Mouse (Mus musculus) midbrain, embryonic 15.5 days (tissue): ENCODE measurements around the gene Sclt1. TPM values are rescaled to one million over a fixed set of nuclear protein-coding genes. Genes with fewer than 3 reads are reported as not detected.

Experiments used
- ATAC-seq: fragments of 200-750 bp; cut with Nextera tagmentation; replicated peaks from 2 replicates; pipeline ENCODE4 v1.8.0; 2017; ENCODE audit warnings: moderate TSS enrichment
- H3K27ac ChIP-seq: fragments of 300-500 bp; sonication (generic); 2 replicates; pipeline ENCODE4 v1.5.1; 2015; ENCODE audit warnings: mild to moderate bottlenecking, inconsistent platforms
- H3K27me3 ChIP-seq: fragments of 300-500 bp; sonication (generic); replicated peaks from 2 replicates; pipeline ENCODE4 v1.6.1; 2015; ENCODE audit warnings: inconsistent platforms
- H3K36me3 ChIP-seq: fragments of 300-500 bp; sonication (generic); replicated peaks from 2 replicates; pipeline ENCODE4 v1.6.1; 2015; ENCODE audit warnings: inconsistent platforms
- H3K4me1 ChIP-seq: fragments of 300-500 bp; sonication (generic); 2 replicates; pipeline ENCODE4 v1.6.1; 2015; ENCODE audit warnings: inconsistent platforms
- H3K4me2 ChIP-seq: fragments of 300-500 bp; sonication (generic); 2 replicates; pipeline ENCODE4 v1.6.1; 2015; ENCODE audit warnings: inconsistent platforms, mild to moderate bottlenecking, moderate library complexity
- H3K4me3 ChIP-seq: fragments of 300-500 bp; sonication (generic); 2 replicates; pipeline ENCODE4 v1.5.1; 2015; ENCODE audit warnings: mild to moderate bottlenecking, inconsistent platforms
- H3K9ac ChIP-seq: fragments of 300-500 bp; sonication (generic); 2 replicates; pipeline ENCODE4 v1.6.1; 2015; ENCODE audit warnings: mild to moderate bottlenecking, inconsistent platforms
- H3K9me3 ChIP-seq: fragments of 300-500 bp; sonication (generic); 2 replicates; pipeline ENCODE4 v1.6.1; 2016; ENCODE audit warnings: inconsistent platforms
- WGBS: fragments of 180-500 bp; shearing (Covaris S2); methylation state at CpG from one replicate; pipeline ENCODE4 v1.1.7; 2015; ENCODE audit warnings: mixed read lengths; 5-methylcytosine and 5-hydroxymethylcytosine counted together
- polyA plus RNA-seq: library from polyadenylated mRNA; unstranded; fragments of >200 nt; fragmentation: Nextera tagmentation; extraction: Ambion mirVana; gene quantifications from 2 replicates; pipeline ENCODE4 v1.2.1, GENCODE M21; 2015

Gene Sclt1
- polyA plus RNA-seq, 1 experiment from 2014 or later: 20.9 TPM

DNA sequence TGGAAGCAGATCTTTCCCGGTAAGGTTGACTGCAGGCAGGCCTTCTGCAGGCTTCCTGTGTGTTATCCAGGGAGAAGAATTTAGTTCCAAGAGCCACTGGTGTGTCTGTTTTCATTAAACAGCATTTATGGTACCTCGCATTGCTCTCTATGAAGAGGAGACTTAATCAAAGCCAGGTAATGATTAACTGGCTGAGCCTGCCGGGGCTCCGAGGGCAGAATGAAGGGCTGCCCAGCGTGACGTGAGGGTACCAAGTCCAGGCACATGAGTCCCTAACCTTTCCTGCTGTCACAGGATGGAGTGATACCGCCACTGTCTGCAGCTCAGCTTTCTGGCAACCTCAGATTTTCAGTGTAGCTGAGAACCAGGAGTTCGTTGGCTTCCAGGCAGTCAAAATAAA is 160.9 kb downstream of the Sclt1 start:
- Histone ChIP-seq H3K36me3 (no peaks in the 10 kb centered on the region), H3K4me1 (peaks cover 22% of the 10 kb centered on the region), H3K27me3 (no peaks in the 10 kb centered on the region), H3K4me2 (no peak overlapping the region; the same call in 1 of the 2 replicates), H3K9me3 (no peaks in the 10 kb centered on the region), H3K9ac (0 out of 2 replicates have a peak overlapping the region, but pooled peaks have one; percentile 3), H3K27ac (peak overlapping the region; percentile 53), H3K4me3 (no peak overlapping the region)
- WGBS: 41% methylated on average over 8 of the region's 8 CpGs
- no peak for ATAC-seq

DNA sequence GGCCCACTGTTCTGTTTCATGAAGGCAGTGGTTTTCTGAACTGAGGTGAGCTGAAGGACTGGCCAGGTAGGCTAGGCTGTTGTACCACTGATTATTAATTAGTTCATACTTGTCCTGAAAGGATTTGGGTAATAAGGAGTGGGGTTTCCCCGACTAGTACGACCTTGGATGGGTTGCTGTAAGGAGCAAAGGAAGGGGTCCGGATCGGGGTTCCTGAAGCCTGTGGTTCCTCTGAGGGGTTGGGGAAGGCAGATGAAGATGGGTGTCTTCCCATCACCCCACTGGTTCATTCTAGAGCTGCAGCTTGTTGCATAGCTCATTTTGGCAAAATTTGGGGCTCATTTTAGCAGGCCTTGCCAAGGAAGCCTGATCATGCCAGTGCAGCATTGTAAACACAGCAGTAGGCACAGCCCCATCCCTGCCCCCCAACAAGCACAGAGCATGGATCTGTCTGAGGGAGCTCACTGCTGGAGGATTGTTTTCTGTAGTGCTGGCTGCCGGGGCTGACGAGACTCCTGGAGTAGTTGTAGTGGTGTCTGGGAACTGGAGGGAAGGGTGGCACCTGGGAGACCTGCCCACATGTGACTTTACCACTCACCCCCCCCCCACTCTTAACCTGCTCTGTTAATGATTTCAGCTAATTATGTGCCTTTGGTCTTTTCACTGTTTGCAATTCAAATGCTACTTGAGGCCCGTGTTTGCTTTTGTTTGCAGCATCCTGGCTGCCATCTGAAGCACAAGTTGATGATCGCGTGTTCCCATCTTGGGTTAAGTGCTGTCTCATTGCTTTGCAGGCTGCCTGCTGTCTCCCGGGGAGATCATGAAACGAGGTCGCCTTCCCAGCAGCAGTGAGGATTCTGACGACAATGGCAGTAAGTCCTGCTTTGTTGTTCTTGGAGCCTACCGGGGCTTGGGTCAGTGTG is 161.7 kb downstream of the Sclt1 start:
- H3K36me3 ChIP-seq: no peaks in the 10 kb centered on the region
- 0 out of 2 replicates have a peak overlapping the region, but pooled peaks have one; percentile 3 for H3K9ac ChIP-seq
- H3K27ac ChIP-seq: peak overlapping the region; percentile 53
- peaks cover 22% of the 10 kb centered on the region for H3K4me1 ChIP-seq
- 32% methylated on average over 14 of the region's 14 CpGs for WGBS
- no peaks in the 10 kb centered on the region for H3K27me3 ChIP-seq
- no peak overlapping the region for H3K4me3 ChIP-seq
- peak overlapping the region; percentile 27; the same call in 1 of the 2 replicates for H3K4me2 ChIP-seq
- no peaks in the 10 kb centered on the region for H3K9me3 ChIP-seq
- peak; percentile 63 for ATAC-seq

DNA sequence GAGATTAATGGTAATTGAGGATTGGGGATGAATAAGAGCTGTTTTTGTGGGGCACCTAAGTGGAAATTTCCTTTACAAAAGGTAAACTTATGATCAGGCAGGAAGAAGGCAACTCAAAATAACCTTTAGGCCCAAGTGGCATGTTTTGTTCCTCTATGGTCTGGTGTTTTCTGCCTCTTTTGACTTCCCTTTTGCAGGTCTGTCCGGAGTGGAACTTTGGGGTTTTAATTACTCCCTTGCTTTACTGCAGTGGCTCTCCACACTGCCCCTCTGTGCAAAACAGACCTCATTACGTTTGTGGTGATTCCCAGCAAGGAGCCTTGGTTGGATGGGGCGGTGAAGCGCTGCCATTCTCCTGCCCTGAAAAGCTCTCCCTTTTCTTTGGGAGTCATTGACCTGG is 162.4 kb downstream of the Sclt1 start:
- H3K9me3 ChIP-seq: no peaks in the 10 kb centered on the region
- peaks cover 22% of the 10 kb centered on the region for H3K4me1 ChIP-seq
- no peaks in the 10 kb centered on the region for H3K27me3 ChIP-seq
- no peaks in the 10 kb centered on the region for H3K36me3 ChIP-seq
- H3K27ac ChIP-seq: no peak overlapping the region
- no peak for ATAC-seq
- WGBS: 37% methylated on average over 4 of the region's 4 CpGs
- H3K4me3 ChIP-seq: no peak overlapping the region
- H3K9ac ChIP-seq: no peak overlapping the region
- no peak overlapping the region for H3K4me2 ChIP-seq

GRCm38 (mm10) chr3:41577240-41577639 is 165.1 kb downstream of the Sclt1 start:
- no peak overlapping the region for H3K4me2 ChIP-seq
- no peaks in the 10 kb centered on the region for H3K27me3 ChIP-seq
- H3K9me3 ChIP-seq: no peaks in the 10 kb centered on the region
- H3K27ac ChIP-seq: no peak overlapping the region
- H3K36me3 ChIP-seq: no peaks in the 10 kb centered on the region
- no peak overlapping the region for H3K9ac ChIP-seq
- WGBS: 54% methylated on average over 2 of the region's 2 CpGs
- ATAC-seq: no peak
- no peak overlapping the region for H3K4me3 ChIP-seq
- H3K4me1 ChIP-seq: peaks cover 22% of the 10 kb centered on the region

Other genes starting within 250 kb of the Sclt1 start
- gene Jade1, start 186.8 kb downstream of the Sclt1 start, polyA plus RNA-seq: 13.8 and 14.0 TPM in 2 replicates
- gene D3Ertd751e, start 97 bp upstream of the Sclt1 start, polyA plus RNA-seq: 8.7 and 9.7 TPM in 2 replicates